Mouse (Mus musculus): ENCODE results near the gene Cgas. TPM values are rescaled to one million over a fixed set of nuclear protein-coding genes. Genes with fewer than 3 reads are reported as not detected.
"Not testable (repeated sequence)": the region's sequence is repeated elsewhere in the genome, so short reads cannot be mapped to it uniquely, and the experiment has no call there.

Gene Cgas
- polyA plus RNA-seq, 1 experiment: 0.36 TPM

DNA sequence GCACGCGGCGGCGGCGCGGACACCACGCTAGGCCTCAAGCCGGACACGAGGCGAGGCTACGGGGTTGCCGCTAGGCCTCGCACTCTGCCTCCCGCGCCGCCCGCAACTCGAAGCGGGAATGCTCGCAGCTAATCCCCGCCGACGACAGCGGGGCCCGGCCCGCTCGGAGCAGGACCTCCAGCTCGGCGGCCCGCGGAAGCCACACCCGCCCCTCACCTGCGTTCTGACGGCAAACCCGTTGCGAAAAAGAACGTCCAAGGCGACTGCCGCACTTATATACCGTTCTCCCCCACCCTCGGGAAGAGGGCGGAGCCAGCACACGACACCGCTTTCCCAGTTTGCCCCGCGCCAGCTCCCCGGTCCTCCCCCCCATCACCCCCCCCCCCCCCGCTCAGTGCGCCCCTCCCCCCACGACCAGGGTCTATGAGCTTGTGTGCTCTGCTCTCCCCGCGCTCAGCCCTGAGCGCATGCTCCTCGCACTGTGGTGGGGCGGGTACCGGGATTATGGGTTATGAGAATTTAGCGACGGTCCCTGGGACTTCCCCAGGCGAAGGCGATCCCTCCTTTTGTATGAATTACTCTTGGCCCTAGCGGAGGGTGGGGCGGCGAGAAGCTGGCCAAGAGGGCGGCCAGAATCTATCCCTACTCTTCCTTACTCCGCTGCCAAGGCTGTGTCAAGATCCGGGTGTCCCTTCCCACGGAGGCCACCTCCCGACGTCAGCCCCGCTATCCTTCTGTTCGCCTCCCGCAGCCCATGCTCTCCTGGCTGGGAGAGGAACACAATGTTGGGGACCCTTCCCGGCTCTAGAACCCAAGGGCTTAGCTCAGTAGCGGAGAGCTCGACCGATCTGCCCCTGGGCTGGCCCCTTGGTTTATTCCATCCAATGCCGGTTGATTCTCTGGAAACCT lies 38.6 kb upstream of the Cgas start:
- WGBS: under 1% methylated on average over 71 of the region's 77 CpGs
- Histone ChIP-seq H3K36me3 (ENCODE audit: control insufficient read depth, insufficient read depth, low read length) (peaks cover 21% of the 10 kb centered on the region), H3K27me3 (replicated peaks; ENCODE audit: control insufficient read depth, insufficient read depth, low read length) (no peaks in the 10 kb centered on the region), H3K4me3 (ENCODE audit: insufficient read depth, low read depth, low read length) (peak overlapping the region; percentile 95), H3K4me1 (ENCODE audit: control insufficient read depth, insufficient read depth, low read length) (peaks cover 11% of the 10 kb centered on the region; the same call in 1 of the 2 replicates), H3K27ac (ENCODE audit: insufficient read depth, low read depth, low read length) (peak overlapping the region; percentile 98)
- TF ChIP-seq POLR2A (IDR thresholded peaks at IDR 0.05; ENCODE audit: low read depth, low read length): peak; percentile 99
- TF ChIP-seq CTCF (conservative IDR thresholded peaks at IDR 0.05; ENCODE audit: insufficient read depth, insufficient read length, low read depth, low read length): no peak
- DNase-seq: peak; percentile 99

DNA sequence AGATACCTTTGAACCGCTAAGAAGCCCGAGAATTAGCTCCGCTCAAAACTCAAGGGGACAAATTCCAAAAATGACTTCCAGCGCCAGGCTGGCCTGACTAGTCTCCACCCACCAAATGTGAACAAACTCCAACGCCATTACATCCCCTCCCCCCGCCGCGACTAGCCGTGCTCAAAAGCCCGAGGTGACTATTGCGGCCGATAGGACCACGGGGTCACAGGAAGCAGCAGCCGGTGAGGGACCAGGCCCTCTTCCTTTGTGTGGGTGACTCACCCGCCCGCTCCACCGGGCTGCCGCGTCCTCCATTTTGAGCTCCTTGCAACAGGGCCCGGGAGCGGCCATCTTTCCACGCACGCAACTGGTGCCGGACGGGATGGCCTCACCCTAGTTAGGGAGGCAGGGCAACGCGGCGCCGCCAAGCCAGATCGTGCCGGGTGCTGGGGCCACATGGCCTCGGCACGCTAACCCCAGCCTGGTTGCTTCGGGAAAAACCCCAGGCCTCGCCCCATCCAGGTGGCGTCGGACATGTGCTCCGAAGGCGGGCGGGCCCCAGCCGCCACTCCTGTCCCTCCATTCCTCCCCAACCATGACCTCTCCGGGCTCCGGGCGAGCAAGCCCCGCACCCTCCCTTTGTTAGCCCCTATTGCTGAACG lies 37.8 kb upstream of the Cgas start:
- under 1% methylated on average over 46 of the region's 46 CpGs for WGBS
- peak overlapping the region; percentile 95 for H3K4me3 ChIP-seq (ENCODE audit: insufficient read depth, low read depth, low read length)
- H3K36me3 ChIP-seq (ENCODE audit: control insufficient read depth, insufficient read depth, low read length): peaks cover 23% of the 10 kb centered on the region
- TF ChIP-seq POLR2A (IDR thresholded peaks at IDR 0.05; ENCODE audit: low read depth, low read length) (peak; percentile 74), CTCF (conservative IDR thresholded peaks at IDR 0.05; ENCODE audit: insufficient read depth, insufficient read length, low read depth, low read length) (no peak)
- H3K4me1 ChIP-seq (ENCODE audit: control insufficient read depth, insufficient read depth, low read length): peaks cover 11% of the 10 kb centered on the region; the same call in 1 of the 2 replicates
- peak; percentile 91 for DNase-seq
- H3K27me3 ChIP-seq (replicated peaks; ENCODE audit: control insufficient read depth, insufficient read depth, low read length): no peaks in the 10 kb centered on the region
- H3K27ac ChIP-seq (ENCODE audit: insufficient read depth, low read depth, low read length): peak overlapping the region; percentile 91

DNA sequence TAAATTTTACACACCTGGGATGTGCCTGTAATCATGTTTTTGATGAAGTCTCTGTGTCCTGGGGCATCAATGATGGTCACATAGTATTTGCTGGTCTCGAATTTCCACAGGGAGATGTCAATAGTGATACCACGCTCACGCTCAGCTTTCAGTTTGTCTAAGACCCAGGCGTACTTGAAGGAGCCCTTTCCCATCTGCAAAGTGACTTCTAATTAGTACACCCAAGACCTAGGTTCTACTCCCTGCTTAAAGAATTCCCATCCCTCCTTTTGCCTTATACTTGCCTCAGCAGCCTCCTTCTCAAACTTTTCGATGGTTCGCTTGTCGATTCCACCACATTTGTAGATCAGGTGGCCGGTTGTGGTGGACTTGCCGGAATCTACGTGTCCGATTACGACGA lies 37.2 kb upstream of the Cgas start:
- 2% methylated on average over 13 of the region's 13 CpGs for WGBS
- peak overlapping the region; percentile 48; the same call in 1 of the 2 replicates for H3K27ac ChIP-seq (ENCODE audit: insufficient read depth, low read depth, low read length)
- peaks cover 23% of the 10 kb centered on the region for H3K36me3 ChIP-seq (ENCODE audit: control insufficient read depth, insufficient read depth, low read length)
- not testable (repeated sequence) for H3K27me3 ChIP-seq (replicated peaks; ENCODE audit: control insufficient read depth, insufficient read depth, low read length); DNase-seq
- peak overlapping the region; percentile 95 for H3K4me3 ChIP-seq (ENCODE audit: insufficient read depth, low read depth, low read length)
- H3K4me1 ChIP-seq (ENCODE audit: control insufficient read depth, insufficient read depth, low read length): peaks cover 11% of the 10 kb centered on the region; the same call in 1 of the 2 replicates

DNA sequence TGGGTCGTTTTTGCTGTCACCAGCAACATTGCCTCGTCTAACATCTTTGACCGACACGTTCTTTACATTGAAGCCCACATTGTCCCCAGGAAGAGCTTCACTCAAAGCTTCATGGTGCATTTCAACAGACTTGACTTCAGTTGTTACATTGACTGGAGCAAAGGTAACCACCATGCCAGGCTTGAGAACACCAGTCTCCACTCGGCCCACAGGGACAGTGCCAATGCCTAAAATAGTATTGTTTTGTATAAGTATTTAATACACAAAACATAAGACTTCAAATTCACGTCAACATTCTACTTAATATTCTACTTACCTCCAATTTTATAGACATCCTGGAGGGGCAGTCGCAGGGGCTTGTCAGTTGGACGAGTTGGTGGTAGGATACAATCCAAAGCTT lies 36.3 kb upstream of the Cgas start:
- Histone ChIP-seq H3K4me1 (ENCODE audit: control insufficient read depth, insufficient read depth, low read length) (peaks cover 11% of the 10 kb centered on the region; the same call in 1 of the 2 replicates), H3K36me3 (ENCODE audit: control insufficient read depth, insufficient read depth, low read length) (peaks cover 23% of the 10 kb centered on the region)
- DNase-seq; H3K4me3 ChIP-seq (ENCODE audit: insufficient read depth, low read depth, low read length); H3K27ac ChIP-seq (ENCODE audit: insufficient read depth, low read depth, low read length); H3K27me3 ChIP-seq (replicated peaks; ENCODE audit: control insufficient read depth, insufficient read depth, low read length): not testable (repeated sequence)
- 18% methylated on average over 8 of the region's 8 CpGs for WGBS

DNA sequence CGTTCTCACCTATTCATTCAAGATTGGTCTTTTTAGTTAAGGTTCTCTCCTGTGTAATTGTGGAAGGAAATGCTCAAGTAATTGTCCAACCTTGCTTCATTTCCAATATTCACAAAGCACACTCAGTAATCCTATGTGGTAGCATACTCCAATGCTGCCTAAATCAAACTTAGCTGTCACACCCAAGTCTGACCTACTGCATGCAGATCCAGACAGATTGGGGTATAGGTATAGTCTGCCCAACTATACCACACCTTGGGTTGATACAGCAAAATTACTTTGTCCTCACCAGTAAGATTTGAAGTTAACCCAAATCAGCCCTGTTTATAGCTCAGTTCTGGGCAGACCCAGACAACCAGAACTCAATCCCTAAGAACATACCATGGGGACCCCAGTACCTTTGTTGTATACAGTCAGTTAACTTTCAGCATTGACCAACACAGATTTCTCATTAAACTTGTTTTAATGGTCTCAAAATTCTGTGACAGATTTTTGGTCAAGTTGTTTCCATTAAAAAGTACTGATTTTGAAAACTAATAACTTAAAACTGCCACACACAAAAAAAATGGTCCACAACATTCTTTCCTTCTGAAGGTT lies 35.1 kb upstream of the Cgas start:
- H3K4me3 ChIP-seq (ENCODE audit: insufficient read depth, low read depth, low read length); DNase-seq; H3K27ac ChIP-seq (ENCODE audit: insufficient read depth, low read depth, low read length); H3K27me3 ChIP-seq (replicated peaks; ENCODE audit: control insufficient read depth, insufficient read depth, low read length): not testable (repeated sequence)
- Histone ChIP-seq H3K4me1 (ENCODE audit: control insufficient read depth, insufficient read depth, low read length) (peaks cover 11% of the 10 kb centered on the region; the same call in 1 of the 2 replicates), H3K36me3 (ENCODE audit: control insufficient read depth, insufficient read depth, low read length) (peaks cover 23% of the 10 kb centered on the region)
- WGBS: 58% methylated on average over 1 of the region's 1 CpGs

DNA sequence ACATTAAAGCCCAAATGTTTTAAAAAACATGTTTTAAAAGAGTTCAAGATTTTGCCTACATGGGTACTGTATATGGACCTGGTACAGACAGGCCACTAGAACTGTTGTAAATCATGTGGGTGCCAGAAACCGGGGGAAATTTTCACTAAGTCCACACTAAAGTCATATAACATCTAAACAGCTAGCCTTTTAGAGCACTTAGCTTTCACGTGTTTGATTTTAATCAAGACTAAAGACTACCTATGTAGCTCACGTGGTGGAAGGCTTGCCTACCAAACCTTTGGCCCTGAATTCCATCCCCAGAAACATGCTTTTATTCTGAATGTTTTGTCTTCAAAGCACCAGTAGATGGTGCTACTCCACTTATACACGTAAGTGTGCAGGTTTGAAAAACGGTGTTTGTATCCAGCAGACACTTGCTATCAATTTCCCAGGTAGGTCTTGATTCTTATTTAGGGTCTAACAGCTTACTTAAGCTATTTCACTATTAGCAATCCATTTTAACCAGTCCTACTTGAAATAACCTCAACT lies 34.0 kb upstream of the Cgas start:
- Histone ChIP-seq H3K27ac (ENCODE audit: insufficient read depth, low read depth, low read length) (no peak overlapping the region), H3K4me3 (ENCODE audit: insufficient read depth, low read depth, low read length) (no peak overlapping the region), H3K36me3 (ENCODE audit: control insufficient read depth, insufficient read depth, low read length) (peaks cover 23% of the 10 kb centered on the region), H3K4me1 (ENCODE audit: control insufficient read depth, insufficient read depth, low read length) (peaks cover 7% of the 10 kb centered on the region; the same call in 1 of the 2 replicates), H3K27me3 (replicated peaks; ENCODE audit: control insufficient read depth, insufficient read depth, low read length) (no peaks in the 10 kb centered on the region)
- TF ChIP-seq POLR2A (IDR thresholded peaks at IDR 0.05; ENCODE audit: low read depth, low read length): no peak
- 0 out of 2 replicates have a peak, but pooled peaks have one; percentile 5 for TF ChIP-seq CTCF (conservative IDR thresholded peaks at IDR 0.05; ENCODE audit: insufficient read depth, insufficient read length, low read depth, low read length)
- DNase-seq: peak; percentile 54
- WGBS: 7% methylated on average over 5 of the region's 5 CpGs

DNA sequence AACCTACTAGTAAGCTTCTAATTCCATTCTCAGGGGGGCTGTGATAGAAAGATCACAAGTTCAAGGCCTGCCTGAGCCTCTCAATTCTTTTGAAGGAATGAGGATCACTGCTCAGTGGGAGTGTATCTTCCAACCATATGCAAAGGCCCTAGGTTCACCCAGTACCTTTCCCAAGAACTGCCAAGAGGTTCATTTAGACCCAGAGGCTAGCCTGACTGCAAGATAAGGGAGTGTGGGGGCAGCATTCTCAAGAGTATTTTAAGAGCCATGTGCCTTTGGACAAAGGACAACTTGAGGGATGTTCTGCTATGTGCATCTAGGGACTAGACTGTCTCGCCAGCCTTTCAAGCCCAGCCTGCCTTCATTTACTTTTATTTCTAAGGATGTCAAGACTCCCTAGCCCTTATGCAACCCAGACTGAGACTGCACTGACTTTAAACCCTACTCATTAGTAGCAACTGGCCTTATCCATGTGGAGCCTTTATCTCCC lies 33.5 kb upstream of the Cgas start:
- Histone ChIP-seq H3K4me1 (ENCODE audit: control insufficient read depth, insufficient read depth, low read length) (peaks cover 7% of the 10 kb centered on the region; the same call in 1 of the 2 replicates), H3K27me3 (replicated peaks; ENCODE audit: control insufficient read depth, insufficient read depth, low read length) (no peaks in the 10 kb centered on the region), H3K27ac (ENCODE audit: insufficient read depth, low read depth, low read length) (no peak overlapping the region), H3K4me3 (ENCODE audit: insufficient read depth, low read depth, low read length) (no peak overlapping the region), H3K36me3 (ENCODE audit: control insufficient read depth, insufficient read depth, low read length) (peaks cover 23% of the 10 kb centered on the region)
- 42% methylated on average over 1 of the region's 1 CpGs for WGBS
- no peak for TF ChIP-seq CTCF (conservative IDR thresholded peaks at IDR 0.05; ENCODE audit: insufficient read depth, insufficient read length, low read depth, low read length)
- TF ChIP-seq POLR2A (IDR thresholded peaks at IDR 0.05; ENCODE audit: low read depth, low read length): no peak
- DNase-seq: peak; percentile 8

Measured in kidney, adult 2 months (tissue).